Mouse (Mus musculus) brain, embryonic 14.5 days (tissue): Measurements from ENCODE around the gene Npepl1.

Experiments used
- CTCF ChIP-seq: fragments of 200-500 bp; IDR thresholded peaks from 2 replicates; pipeline ENCODE4 v1.5.1; 2012; ENCODE audit warnings: inconsistent platforms, mild to moderate bottlenecking, moderate library complexity, borderline replicate concordance; ENCODE audit not compliant: insufficient read depth, insufficient read length; ENCODE audit errors: extremely low read depth
- POLR2A ChIP-seq: fragments of 200-500 bp; IDR thresholded peaks from 2 replicates; pipeline ENCODE4 v1.6.1; 2012; ENCODE audit warnings: mild to moderate bottlenecking, inconsistent platforms, borderline replicate concordance; ENCODE audit not compliant: poor library complexity, insufficient read depth, insufficient read length, severe bottlenecking; ENCODE audit errors: extremely low read depth

DNA sequence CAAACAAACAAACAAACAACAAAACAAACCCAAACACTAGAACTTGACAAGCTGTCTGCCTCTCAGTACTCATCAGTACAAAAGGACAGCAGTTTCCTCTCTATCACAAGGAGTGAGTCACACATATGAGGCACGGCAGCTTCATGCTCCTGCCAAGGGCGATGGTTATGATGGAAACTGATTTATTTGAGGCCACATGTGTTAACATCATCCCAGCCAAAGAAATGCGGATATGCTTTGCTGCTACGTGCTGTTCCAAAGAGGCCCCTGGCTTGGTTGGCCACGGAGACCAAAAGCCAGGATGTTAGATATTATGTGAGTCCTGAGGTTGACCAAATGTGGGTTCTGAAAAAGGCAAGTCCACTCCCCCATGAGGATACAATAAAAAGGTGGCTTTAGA is 38.7 kb upstream of the Npepl1 start:
- TF ChIP-seq CTCF (no peak), POLR2A (no peak)
